Mouse (Mus musculus): ENCODE data around the gene Naa11.

The Naa11 gene

GRCm38 (mm10) chr5:97344144-97344543 lies 48.0 kb downstream of the Naa11 start:
- DNase-seq (ENCODE audit: low spot score) = no peak

GRCm38 (mm10) chr5:97334794-97335193 lies 57.4 kb downstream of the Naa11 start:
- no peak for DNase-seq (ENCODE audit: low spot score)

Measured in ovary, adult 18-20 months (tissue).